Mouse (Mus musculus) regulatory T cell (primary cell): ENCODE data around the gene Lmo7.

Experiments
- in situ Hi-C: fragments of 300-600 bp; cut with MboI, MseI; formaldehyde crosslinking; loops from one replicate; pipeline ENCODE4 v1.15.1; 2025; ENCODE audit warnings: high pct_unique_total_duplicates

Gene Lmo7

DNA sequence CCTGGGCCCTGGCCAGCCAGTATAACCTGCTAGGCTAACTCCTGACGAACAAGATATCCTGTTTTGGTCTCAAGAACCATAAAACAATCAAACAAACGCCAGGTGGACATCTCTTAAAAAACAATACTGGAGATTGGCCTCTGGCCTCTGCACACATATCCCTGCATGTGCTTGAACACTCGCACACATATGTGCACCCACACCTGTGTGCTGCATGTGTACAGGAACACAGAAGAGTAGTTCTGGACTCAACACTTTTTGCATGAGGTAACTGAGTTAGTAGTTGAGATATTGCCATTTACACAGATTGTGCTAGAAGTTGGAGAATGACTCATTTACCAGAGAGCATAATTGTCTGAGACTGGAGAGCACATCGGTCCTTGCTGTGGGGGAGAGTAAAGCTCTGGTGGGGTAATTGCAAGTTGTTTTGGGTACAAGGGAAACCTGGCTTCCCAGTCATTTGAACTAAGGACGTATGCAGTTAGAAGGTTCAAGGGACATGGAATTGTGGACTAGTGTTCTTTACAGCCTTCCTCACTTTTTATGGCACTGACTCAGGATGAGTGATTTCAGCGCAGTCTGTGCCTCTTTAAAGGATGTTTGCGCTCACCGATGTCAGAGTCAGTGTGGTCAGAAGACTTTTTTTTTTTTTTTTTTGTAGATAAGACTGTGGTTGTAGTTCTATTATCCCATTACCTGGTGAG lies 148.7 kb downstream of the Lmo7 start:
- in situ Hi-C loops, result no loop called here

GRCm38 (mm10) chr14:101879050-101879694 lies 149.4 kb downstream of the Lmo7 start:
- in situ Hi-C loops, result no loop called here

GRCm38 (mm10) chr14:101882966-101883365 lies 153.2 kb downstream of the Lmo7 start:
- in situ Hi-C loops, result no loop called here

DNA sequence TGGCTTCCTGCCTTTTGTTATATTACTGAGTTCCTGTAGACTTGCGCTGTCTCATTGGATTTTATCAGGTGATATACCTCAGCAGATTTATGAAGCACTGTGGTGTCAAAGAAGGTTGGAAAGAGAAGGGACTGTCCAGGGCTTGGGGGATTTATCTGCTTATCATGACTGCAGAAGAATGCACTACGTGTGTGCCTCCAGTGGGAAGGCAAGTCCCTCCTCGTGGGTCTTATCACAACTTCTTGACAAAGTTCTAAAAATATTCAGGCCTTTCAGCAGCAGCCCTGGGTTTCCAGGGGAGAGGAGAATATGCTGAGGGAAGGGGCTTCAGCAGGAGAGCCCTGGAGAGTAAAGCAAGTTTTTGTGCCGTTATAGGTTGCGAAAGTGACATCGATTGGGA lies 154.0 kb downstream of the Lmo7 start:
- in situ Hi-C loops, result no loop called here

DNA sequence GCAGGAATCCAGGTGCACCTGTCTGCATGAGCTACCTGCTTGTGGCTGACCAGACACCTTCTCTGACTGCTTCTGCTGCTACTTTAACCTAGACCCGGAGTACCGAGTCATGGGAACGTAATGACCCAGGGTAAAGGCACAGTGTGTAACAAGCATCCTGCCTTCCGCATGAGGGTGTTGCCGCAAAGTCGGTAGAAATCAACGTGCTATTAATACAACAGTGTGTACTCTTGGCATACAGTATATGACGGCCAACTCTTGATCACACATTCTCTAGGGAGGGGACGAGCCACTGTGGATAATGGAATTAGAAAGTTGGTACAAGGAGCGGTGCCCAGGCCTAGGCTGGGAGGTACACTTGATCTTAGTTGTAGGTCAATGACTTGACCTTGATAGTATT lies 156.6 kb downstream of the Lmo7 start:
- in situ Hi-C loops, result no loop called here

DNA sequence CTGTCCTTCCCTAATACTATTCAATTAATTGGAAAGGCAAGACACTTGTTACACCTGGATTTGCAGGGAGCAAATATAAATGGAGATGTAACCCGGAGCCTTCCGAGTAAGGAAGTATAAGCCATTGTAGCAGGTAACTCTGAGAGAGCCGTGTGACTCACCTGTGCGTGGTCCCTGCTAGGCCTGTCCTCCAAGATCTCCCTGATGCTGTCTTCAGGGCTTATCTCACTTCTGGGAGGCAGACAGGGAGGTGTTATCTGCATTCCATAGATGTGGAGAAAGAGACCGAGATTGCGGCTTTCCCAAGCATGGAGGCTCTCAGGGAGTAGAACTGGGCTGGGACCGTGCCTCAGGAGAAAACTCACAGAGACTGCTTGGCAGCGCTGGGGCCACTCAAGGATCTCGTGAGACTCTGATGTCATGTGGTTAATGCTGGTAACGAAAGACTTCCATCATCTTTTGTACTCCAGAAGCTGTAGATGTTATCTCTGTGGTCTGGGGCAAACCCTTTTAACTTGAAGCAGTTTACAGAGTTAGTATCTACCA lies 162.2 kb downstream of the Lmo7 start:
- in situ Hi-C loops, result no loop called here

DNA sequence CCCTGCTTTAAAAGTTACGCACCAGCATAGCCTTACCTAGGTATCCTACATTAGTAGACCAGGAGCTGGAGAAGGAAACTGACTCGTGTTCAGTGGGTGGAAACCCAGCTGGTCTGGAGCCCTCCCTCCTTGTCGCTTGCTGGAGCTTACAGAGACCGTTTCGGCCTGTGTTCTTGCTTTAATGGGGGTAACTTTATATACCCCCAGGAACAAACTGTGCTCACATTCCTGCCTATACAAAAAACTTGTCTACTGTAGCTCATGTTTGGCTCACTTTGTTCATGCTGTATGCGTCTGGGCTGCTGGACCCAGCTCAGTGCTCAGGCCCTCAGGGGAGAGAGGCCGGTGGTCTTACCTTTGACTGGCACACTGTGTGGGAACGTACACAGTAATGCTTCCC lies 162.7 kb downstream of the Lmo7 start:
- in situ Hi-C loops, result no loop called here

DNA sequence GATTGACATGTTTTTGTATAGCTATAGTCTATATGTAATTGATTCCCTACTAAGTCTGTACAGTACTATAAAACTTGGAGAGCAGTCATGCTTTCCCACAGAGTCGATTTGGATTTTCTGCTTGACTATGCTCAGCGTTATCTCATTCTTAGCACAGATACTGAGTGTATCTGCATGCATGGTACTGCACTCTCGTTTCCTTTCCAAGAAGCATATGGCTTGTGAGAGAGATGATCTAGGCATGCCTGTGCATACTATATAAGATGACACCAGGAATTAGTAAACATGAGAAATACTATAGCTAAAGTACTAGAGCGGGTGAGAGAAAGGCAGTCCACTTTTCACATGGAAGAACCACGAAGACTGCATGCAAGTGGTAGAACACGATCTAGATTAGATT lies 163.5 kb downstream of the Lmo7 start:
- in situ Hi-C loops, result no loop called here

GRCm38 (mm10) chr14:101898250-101898649 lies 168.5 kb downstream of the Lmo7 start:
- in situ Hi-C loops, result no loop called here

DNA sequence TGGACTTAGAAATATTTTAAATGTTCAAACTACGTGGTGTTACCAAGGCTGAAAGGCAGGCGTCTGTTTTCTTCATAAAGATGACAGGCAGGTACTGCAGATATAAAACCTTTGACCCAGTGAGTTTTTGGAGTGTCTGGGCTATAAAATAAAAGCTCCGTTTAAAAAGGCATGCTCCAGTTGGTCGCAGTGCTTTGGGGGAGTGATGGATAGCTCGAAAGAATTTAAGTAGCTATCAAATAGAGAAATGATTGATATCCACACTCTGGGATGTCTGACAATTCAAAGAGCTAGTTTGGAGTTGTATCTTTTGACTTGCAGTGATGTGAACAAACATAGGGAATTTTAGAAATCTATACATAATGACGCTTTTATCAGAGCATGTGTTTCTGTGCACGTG lies 171.7 kb downstream of the Lmo7 start:
- in situ Hi-C loops, result no loop called here

GRCm38 (mm10) chr14:101901976-101902375 lies 172.2 kb downstream of the Lmo7 start:
- in situ Hi-C loops, result no loop called here

GRCm38 (mm10) chr14:101903722-101904121 lies 174.0 kb downstream of the Lmo7 start:
- in situ Hi-C loops, result no loop called here

GRCm38 (mm10) chr14:101911983-101912382 lies 182.2 kb downstream of the Lmo7 start:
- in situ Hi-C loops, result no loop called here

GRCm38 (mm10) chr14:101912392-101912791 lies 182.6 kb downstream of the Lmo7 start:
- in situ Hi-C loops, result no loop called here

DNA sequence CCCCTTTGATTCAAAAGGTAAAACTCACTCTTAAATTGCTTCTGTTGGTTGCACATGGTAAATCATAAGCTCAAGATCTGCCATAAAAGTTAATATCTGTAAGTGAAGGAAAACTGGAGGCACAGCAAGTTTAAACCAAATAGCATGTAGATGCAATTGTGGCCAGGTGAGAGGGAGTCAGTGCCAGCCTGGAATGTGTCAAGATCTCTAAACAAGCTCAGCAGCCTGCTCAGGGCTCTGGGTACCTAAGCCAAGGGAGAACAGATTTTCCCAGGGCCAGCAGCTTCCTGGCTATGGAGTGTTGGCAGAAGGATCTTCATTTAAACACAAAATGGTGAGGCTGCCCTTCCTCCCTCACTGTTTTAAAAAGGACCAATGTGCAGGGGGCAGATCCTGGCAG lies 184.6 kb downstream of the Lmo7 start:
- in situ Hi-C loops, result no loop called here

DNA sequence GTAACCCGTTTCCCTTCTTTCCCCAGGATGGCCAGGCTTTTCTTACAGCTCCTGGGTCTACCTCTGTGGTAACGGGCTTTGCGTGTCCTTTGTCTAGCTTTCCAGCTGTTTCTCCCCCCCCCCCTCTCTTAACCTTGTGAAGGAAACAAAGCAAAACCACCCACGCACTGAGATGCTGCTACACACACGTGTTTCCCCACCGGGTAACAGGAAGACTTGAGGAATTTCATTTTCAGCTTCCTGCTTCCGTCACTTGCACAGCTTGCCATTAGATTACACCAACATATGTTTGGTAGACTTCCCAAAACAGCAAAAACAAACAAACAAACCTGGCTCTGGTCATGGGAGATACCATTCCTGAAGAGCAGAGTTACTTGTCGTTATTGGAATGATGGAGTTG lies 186.1 kb downstream of the Lmo7 start:
- in situ Hi-C loops, result no loop called here

DNA sequence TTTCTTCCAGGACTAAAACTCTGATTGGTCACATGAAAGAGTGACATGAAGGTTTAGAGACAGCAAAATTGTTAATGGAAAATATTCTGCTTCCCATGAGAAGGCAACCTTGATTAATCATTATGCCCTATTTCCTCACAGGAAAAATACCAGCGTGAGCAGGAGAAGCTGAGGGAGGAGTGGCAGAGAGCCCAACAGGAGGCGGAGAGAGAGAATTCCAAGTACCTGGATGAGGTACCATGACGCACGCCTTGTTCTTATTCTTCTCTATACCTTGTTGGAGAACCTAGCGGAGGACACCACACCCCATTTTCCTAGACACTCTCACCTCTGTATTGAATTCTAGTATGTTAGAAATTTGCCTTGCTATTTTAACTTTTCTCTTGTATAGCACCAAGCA lies 188.7 kb downstream of the Lmo7 start:
- in situ Hi-C loops, result no loop called here

DNA sequence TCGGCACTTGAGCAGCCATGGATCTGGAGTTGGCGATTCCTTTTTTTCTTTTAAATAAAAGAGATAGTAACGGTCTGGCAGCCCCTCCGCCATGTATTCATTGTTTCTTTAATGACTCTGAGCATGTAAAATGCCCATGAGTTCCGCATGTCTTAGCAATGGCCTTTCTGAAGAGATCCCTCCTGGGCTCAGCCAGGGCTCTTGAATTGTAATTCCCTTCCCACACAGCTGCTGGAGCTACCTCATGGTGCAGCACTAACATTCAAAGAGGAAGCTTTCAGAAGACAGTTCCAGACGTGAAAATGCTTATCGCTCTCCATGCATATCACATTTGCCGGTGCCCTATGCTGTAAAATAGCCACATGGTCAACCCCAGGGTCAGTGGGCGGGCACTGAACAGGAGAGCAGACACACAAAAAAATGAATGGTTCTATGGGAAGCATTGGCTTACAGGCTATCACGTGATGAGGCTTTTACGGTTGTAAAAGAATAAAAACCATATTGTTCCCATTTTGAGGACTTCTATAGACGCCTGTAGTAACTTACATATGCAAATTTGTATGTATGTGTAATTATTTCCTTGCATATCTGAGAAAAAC lies 198.0 kb downstream of the Lmo7 start:
- in situ Hi-C loops, result no loop called here

DNA sequence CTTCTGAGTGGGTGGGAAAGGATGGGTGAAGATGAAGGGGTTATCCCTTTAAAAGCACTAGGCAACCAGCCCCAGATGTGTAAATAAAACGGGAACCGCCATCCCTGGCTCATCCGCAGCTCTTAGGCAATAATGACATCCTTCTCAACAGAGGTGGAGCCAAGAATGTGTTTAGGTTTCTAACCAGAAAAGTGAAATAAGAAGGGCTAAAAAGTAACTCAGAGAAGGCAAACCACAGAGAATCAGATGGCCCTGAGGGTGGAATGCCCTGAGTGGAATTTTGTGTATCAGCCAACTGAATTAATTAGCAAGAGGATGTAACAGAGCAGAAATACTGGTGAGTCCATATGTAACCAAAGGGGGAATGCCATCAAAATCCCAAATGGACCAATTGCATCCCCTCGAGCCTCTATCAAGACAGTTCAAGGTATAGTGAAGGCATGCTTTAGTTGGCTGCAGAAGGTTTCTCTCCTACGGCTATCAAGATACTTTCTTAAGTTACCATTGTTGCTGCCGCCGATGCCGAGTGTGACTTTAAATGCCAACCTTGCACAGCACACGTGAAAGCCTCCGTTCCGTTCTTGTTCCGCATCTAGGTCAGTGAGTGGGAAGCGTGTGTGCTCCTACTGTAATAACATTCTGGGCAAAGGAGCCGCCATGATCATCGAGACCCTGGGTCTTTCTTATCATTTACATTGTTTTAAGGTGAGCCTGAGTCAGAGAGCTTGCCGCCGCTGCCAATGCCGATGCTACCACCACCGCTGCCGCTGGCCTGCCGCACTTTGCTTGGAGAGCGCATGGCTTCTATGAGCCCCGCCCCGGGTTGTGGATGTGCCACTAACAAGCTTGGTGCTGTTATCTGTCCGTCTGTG lies 201.1 kb downstream of the Lmo7 start:
- in situ Hi-C loops, result no loop called here

- in situ Hi-C loops, result no loop called here
Measured at GRCm38 (mm10) chr14:101931448-101931750, 201.6 kb downstream of the Lmo7 start.

- in situ Hi-C loops, result no loop called here
Measured at GRCm38 (mm10) chr14:101933551-101933950, 203.8 kb downstream of the Lmo7 start.

GRCm38 (mm10) chr14:101942971-101943370 lies 213.2 kb downstream of the Lmo7 start:
- in situ Hi-C loops, result no loop called here
